Mouse (Mus musculus): Measurements from ENCODE around the gene Hist1h2bg. TPM values are rescaled to one million over a fixed set of nuclear protein-coding genes. Genes with fewer than 3 reads are reported as not detected.
"Not testable (repeated sequence)": the region's sequence is repeated elsewhere in the genome, so short reads cannot be mapped to it uniquely, and the experiment has no call there.

Gene Hist1h2bg
- 100 to 1,000 TPM; 102 to 113 TPM for total RNA-seq (2021)
- long read RNA-seq, experiment 1, partial matches to known transcripts = 0 of 1 reads
- long read RNA-seq, experiment 1, other reads (novel, unspliced or antisense) = 0 of 1 reads
- long read RNA-seq, experiment 2 = 0 reads

DNA sequence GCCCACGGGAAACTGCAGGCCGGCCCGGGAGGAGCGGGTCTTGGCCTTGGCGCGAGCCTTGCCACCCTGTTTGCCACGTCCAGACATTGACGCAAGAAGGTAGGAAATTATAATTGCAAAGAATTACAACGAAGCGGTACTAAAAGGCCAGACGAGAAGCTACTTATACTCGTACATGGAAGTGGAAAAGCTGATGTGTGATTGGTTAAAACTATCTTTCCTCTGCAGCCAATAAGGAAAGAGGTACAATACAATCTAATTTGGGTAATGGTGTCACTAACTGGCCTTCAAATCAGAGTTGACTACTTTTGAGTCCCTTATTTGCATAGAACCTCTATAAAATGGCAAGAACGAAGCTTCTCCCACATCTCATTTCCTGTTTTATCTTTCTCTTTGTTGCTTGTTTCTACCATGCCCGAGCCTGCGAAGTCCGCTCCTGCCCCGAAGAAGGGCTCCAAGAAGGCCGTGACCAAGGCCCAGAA is at the start of gene Hist1h2bg, which contains the start of gene Hist1h2ae:
TSS of gene Hist1h2bg (plus strand) at position 375 of the 482 bp plus-strand sequence.
TSS of gene Hist1h2ae (minus strand) at position 199 of the 482 bp plus-strand sequence.
- intact Hi-C loops (cut with DNase I; ENCODE audit: low total_unique reads) = no loop called here
- peak; percentile 15 for DNase-seq

DNA sequence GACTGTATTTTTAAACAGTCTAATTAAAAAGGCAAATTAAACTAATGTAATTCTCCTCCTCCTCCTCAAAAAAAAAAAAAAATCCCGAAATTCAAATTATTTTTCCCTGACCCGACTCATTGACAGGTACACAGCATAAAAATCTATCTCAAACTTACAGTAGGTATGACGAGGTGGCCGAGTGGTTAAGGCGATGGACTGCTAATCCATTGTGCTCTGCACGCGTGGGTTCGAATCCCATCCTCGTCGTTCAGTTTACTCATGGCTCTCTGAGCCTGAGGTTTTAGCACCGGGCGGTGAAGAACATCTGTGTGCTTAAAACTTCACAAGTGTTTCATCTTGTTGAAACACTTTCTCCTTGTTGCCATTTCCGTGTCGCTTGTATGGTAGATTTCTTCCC is 49.5 kb upstream of the Hist1h2bg start:
- intact Hi-C loops (cut with DNase I; ENCODE audit: low total_unique reads) = loop anchor here (10.0 kb wide), 1 partner anchor 1497 kb away; no protein-coding TSS in a partner anchor
- DNase-seq = peak; percentile 58

- no peak for DNase-seq
- intact Hi-C loops (cut with DNase I; ENCODE audit: low total_unique reads) = loop anchor here (10.0 kb wide), 1 partner anchor 1499 kb away; no protein-coding TSS in a partner anchor
These were observed 47.2 kb upstream of the Hist1h2bg start for GRCm38 (mm10) chr13:23523976-23524375.

DNA sequence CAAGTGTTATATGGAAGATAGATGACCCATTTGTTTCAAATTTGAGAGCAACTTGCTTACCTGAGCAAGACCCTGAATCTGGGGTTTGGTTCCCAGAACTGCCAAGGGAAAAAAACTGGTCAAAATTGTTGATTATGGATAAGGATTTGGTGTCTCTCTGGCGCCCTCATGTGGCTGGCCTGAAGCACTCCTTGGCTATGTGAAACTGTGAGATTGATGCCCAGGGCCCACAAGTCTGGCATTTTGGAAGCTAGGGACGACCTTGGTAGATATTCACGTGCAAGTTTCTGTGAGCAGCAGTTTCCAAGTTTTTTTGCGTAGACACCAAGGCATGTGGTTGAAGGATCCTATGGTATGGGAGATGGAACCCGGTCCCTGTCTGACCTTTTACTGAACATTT is 46.5 kb upstream of the Hist1h2bg start:
- peak; percentile 70 for DNase-seq
- intact Hi-C loops (cut with DNase I; ENCODE audit: low total_unique reads) = loop anchor here (10.0 kb wide), 1 partner anchor 1500 kb away; no protein-coding TSS in a partner anchor

DNA sequence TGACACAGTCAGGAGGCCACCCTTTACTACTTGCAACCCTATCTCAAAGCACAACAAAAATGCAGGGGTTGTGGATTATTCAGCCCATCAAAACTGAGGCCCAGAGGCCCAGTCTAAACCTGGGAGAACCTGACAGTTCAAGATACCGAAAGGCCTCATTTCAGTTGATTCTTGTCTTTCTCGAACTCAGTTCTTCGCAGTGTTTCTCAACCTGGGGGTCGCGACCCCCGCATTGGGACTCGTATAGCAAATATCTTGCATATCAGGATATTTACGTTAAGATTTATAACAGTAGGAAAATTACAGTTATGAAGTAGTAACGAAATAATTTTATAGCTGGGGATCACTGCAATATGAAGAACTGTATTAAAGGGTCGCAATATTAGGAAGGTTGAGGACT is 45.3 kb upstream of the Hist1h2bg start:
- DNase-seq = no peak
- intact Hi-C loops (cut with DNase I; ENCODE audit: low total_unique reads) = loop anchor here (10.0 kb wide), 1 partner anchor 1501 kb away; no protein-coding TSS in a partner anchor

GRCm38 (mm10) chr13:23526312-23526711 is 44.9 kb upstream of the Hist1h2bg start:
- DNase-seq = peak; percentile 81
- intact Hi-C loops (cut with DNase I; ENCODE audit: low total_unique reads) = loop anchor here (10.0 kb wide), 1 partner anchor 1502 kb away; no protein-coding TSS in a partner anchor

DNA sequence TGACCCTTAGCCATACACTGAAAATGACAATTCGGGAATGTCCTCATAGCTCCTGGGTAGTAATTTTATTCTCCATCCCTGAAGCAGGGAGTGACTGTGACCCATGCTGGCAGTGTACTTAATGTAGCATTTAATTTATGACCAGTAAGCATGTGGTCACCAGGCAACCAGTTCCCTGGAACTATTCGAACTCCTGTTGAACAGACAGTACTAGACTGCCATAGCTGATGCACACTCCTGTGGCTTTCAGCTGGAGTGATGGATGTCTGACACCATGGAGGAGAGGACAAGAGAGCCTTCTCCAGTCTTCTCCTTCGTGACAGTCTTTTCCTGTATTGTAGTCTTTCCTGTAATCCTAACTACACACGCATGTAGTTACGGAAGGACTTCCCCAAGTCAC is 42.2 kb upstream of the Hist1h2bg start:
- DNase-seq = no peak
- intact Hi-C loops (cut with DNase I; ENCODE audit: low total_unique reads) = loop anchor here (10.0 kb wide), 1 partner anchor 1504 kb away; no protein-coding TSS in a partner anchor

- DNase-seq = no peak
- intact Hi-C loops (cut with DNase I; ENCODE audit: low total_unique reads) = loop anchor here (10.0 kb wide), 1 partner anchor 1505 kb away; no protein-coding TSS in a partner anchor
These were observed 41.6 kb upstream of the Hist1h2bg start for GRCm38 (mm10) chr13:23529480-23530165.

- intact Hi-C loops (cut with DNase I; ENCODE audit: low total_unique reads) = no loop called here
- peak; percentile 28 for DNase-seq
These were observed 40.9 kb upstream of the Hist1h2bg start for GRCm38 (mm10) chr13:23530181-23530900.

DNA sequence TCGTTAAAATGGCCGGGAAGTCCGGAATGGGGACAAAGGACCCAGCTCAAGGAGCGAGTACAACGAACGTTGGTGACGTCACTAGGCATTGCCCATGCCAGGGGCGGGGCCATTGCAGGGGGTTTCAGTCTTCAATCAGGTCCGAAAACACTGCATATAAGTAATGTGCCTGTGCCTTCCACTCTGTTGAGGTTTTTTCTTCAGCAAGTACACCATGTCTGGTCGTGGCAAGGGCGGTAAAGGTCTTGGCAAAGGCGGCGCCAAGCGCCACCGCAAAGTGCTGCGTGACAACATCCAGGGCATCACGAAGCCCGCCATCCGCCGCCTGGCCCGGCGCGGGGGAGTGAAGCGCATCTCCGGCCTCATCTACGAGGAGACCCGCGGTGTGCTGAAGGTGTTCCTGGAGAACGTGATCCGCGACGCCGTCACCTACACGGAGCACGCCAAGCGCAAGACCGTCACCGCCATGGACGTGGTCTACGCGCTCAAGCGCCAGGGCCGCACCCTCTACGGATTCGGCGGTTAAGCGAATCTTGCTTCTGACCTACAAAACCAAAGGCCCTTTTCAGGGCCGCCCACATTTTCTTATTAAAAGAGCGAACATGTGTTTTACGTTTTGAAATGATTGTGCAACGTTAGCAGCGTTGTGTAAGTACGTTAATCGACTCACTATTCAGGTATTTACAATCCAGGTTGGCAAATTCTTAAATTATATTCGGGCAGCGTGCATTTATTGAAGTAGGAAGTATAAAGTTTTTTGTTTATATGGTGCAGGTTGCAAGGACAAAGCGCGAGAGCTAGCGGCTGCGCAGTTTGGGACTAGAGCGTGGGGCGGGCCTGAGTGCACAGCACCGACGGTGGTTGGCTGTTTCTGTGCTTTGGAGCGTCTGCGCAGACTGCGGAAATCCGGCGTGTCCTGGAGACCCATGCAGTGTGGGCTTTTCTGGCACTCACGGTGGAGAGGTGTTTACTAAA is 40.0 kb upstream of the Hist1h2bg start, which contains the start of gene Hist1h4h:
TSS of gene Hist1h4h (plus strand) at position 150 of the 975 bp plus-strand sequence.
- intact Hi-C loops (cut with DNase I; ENCODE audit: low total_unique reads) = no loop called here
- peak; percentile 91 for DNase-seq

- intact Hi-C loops (cut with DNase I; ENCODE audit: low total_unique reads) = no loop called here
- no peak for DNase-seq
These were observed 38.7 kb upstream of the Hist1h2bg start for GRCm38 (mm10) chr13:23532262-23533075.

DNA sequence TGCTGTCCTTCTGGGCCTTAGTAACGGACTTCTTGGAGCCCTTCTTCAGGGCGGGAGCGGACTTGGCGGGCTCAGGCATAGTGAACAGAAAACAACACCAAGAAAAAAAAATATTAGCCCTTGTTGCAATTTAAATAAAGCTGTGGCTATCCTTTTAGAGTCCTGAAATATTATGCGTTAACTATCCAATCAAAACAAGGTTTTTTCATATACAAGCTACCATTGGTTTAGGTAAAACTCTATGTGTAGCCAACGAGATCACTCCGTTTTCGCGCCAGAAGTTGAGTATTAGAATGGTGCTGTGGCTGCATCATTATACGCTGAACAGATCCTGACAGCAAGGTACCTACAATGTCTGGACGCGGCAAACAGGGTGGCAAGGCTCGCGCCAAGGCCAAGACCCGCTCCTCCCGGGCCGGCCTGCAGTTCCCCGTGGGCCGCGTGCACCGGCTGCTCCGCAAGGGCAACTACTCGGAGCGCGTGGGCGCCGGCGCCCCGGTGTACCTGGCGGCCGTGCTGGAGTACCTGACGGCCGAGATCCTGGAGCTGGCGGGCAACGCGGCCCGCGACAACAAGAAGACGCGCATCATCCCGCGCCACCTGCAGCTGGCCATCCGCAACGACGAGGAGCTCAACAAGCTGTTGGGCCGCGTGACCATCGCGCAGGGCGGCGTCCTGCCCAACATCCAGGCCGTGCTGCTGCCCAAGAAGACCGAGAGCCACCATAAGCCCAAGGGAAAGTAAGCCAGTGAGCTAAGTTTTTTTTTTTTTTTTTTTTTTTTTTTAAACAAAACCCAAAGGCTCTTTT is 37.4 kb upstream of the Hist1h2bg start, which contains the start of gene Hist1h2af:
TSS of gene Hist1h2af (plus strand) at position 347 of the 808 bp plus-strand sequence.
- intact Hi-C loops (cut with DNase I; ENCODE audit: low total_unique reads) = not testable (repeated sequence)
- DNase-seq = peak; percentile 36

- intact Hi-C loops (cut with DNase I; ENCODE audit: low total_unique reads) = no loop called here
These were observed 36.6 kb upstream of the Hist1h2bg start for GRCm38 (mm10) chr13:23534368-23535131.

GRCm38 (mm10) chr13:23535137-23536075 is 35.8 kb upstream of the Hist1h2bg start, which contains the start of gene Hist1h3g:
TSS of gene Hist1h3g (plus strand) at chr13:23535422.
- peak; percentile 76 for DNase-seq
- intact Hi-C loops (cut with DNase I; ENCODE audit: low total_unique reads) = not testable (repeated sequence)

More at GRCm38 (mm10) chr13:23534368-23535131, 36.6 kb upstream of the Hist1h2bg start:
- DNase-seq = no peak

All from gastrocnemius, postnatal 14 days (tissue).